Mouse (Mus musculus): ENCODE measurements around the gene Ptchd1. TPM values are rescaled to one million over a fixed set of nuclear protein-coding genes. Genes with fewer than 3 reads are reported as not detected.
A peak's percentile ranks its signal among the peaks of the same experiment; 100 is the strongest.

Ptchd1 gene
- 1.4 and 1.9 TPM in 2 replicates for polyA plus RNA-seq (2016; fragmentation: Nextera tagmentation; extraction: Ambion mirVana)

- Histone ChIP-seq H3K4me1 (no peaks in the 10 kb centered on the region), H3K4me3 (replicated peaks) (peak within 1 kb of the TSS; percentile 54), H3K27me3 (peaks cover 33% of the 10 kb centered on the region), H3K27ac (no peak within 1 kb of the TSS), H3K9me3 (no peaks in the 10 kb centered on the region), H3K4me2 (peak within 1 kb of the TSS; percentile 81), H3K9ac (peak within 1 kb of the TSS; percentile 49), H3K36me3 (replicated peaks) (no peaks in the 10 kb centered on the region)
- 27% methylated on average over 29 of the region's 34 CpGs for WGBS
- ATAC-seq (ENCODE audit: low FRiP score): peak; percentile 78
Measured at GRCm38 (mm10) chrX:155623701-155624281, at the start of gene Ptchd1. Gene Ptchd1, minus strand, starts transcription at chrX:155623814.

GRCm38 (mm10) chrX:155657971-155658370, 34.4 kb upstream of the Ptchd1 start:
- no peaks in the 10 kb centered on the region for H3K36me3 ChIP-seq (replicated peaks)
- no peak overlapping the region for H3K27ac ChIP-seq
- 90% methylated on average over 1 of the region's 1 CpGs for WGBS
- H3K9me3 ChIP-seq: no peaks in the 10 kb centered on the region
- no peak overlapping the region for H3K4me3 ChIP-seq (replicated peaks)
- H3K4me1 ChIP-seq: no peaks in the 10 kb centered on the region
- no peak overlapping the region for H3K4me2 ChIP-seq
- ATAC-seq (ENCODE audit: low FRiP score): no peak
- H3K27me3 ChIP-seq: no peaks in the 10 kb centered on the region
- no peak overlapping the region for H3K9ac ChIP-seq

- Histone ChIP-seq H3K9me3 (no peaks in the 10 kb centered on the region), H3K4me3 (replicated peaks) (no peak overlapping the region), H3K4me2 (no peak overlapping the region), H3K27me3 (no peaks in the 10 kb centered on the region), H3K36me3 (replicated peaks) (no peaks in the 10 kb centered on the region), H3K27ac (no peak overlapping the region), H3K9ac (no peak overlapping the region), H3K4me1 (no peaks in the 10 kb centered on the region)
- WGBS: 89% methylated on average over 3 of the region's 3 CpGs
- ATAC-seq (ENCODE audit: low FRiP score): no peak
Measured at GRCm38 (mm10) chrX:155645975-155646374, 22.4 kb upstream of the Ptchd1 start.

- Histone ChIP-seq H3K27me3 (no peaks in the 10 kb centered on the region), H3K4me2 (no peak overlapping the region), H3K4me1 (no peaks in the 10 kb centered on the region), H3K9ac (no peak overlapping the region), H3K9me3 (no peaks in the 10 kb centered on the region), H3K27ac (no peak overlapping the region), H3K4me3 (replicated peaks) (no peak overlapping the region), H3K36me3 (replicated peaks) (no peaks in the 10 kb centered on the region)
- no peak for ATAC-seq (ENCODE audit: low FRiP score)
- 27% methylated on average over 1 of the region's 1 CpGs for WGBS
Measured at GRCm38 (mm10) chrX:155643975-155644374, 20.4 kb upstream of the Ptchd1 start.

- no peak for ATAC-seq (ENCODE audit: low FRiP score)
- H3K4me1 ChIP-seq: no peaks in the 10 kb centered on the region
- WGBS: 20% methylated on average over 13 of the region's 13 CpGs
- H3K4me2 ChIP-seq: peak overlapping the region; percentile 81
- H3K27me3 ChIP-seq: peaks cover 33% of the 10 kb centered on the region
- H3K9me3 ChIP-seq: no peaks in the 10 kb centered on the region
- no peak overlapping the region for H3K4me3 ChIP-seq (replicated peaks)
- H3K36me3 ChIP-seq (replicated peaks): no peaks in the 10 kb centered on the region
- H3K27ac ChIP-seq: no peak overlapping the region
- H3K9ac ChIP-seq: no peak overlapping the region
Measured at GRCm38 (mm10) chrX:155625671-155626196, 2.1 kb upstream of the Ptchd1 start.

GRCm38 (mm10) chrX:155624895-155625294, 1.3 kb upstream of the Ptchd1 start:
- peaks cover 33% of the 10 kb centered on the region for H3K27me3 ChIP-seq
- H3K27ac ChIP-seq: no peak overlapping the region
- ATAC-seq (ENCODE audit: low FRiP score): 0 out of 2 replicates have a peak, but pooled peaks have one; percentile 2
- H3K4me3 ChIP-seq (replicated peaks): peak overlapping the region; percentile 54
- no peaks in the 10 kb centered on the region for H3K4me1 ChIP-seq
- H3K9ac ChIP-seq: no peak overlapping the region
- no peaks in the 10 kb centered on the region for H3K9me3 ChIP-seq
- 11% methylated on average over 15 of the region's 15 CpGs for WGBS
- no peaks in the 10 kb centered on the region for H3K36me3 ChIP-seq (replicated peaks)
- peak overlapping the region; percentile 81 for H3K4me2 ChIP-seq

- H3K4me2 ChIP-seq: peak within 1 kb of the TSS; percentile 81
- peak within 1 kb of the TSS; percentile 54 for H3K4me3 ChIP-seq (replicated peaks)
- no peak within 1 kb of the TSS for H3K27ac ChIP-seq
- WGBS: 16% methylated on average over 19 of the region's 19 CpGs
- no peaks in the 10 kb centered on the region for H3K4me1 ChIP-seq
- peaks cover 33% of the 10 kb centered on the region for H3K27me3 ChIP-seq
- H3K9ac ChIP-seq: peak within 1 kb of the TSS; percentile 49; the same call in 1 of the 2 replicates
- peak; percentile 39 for ATAC-seq (ENCODE audit: low FRiP score)
- no peaks in the 10 kb centered on the region for H3K9me3 ChIP-seq
- no peaks in the 10 kb centered on the region for H3K36me3 ChIP-seq (replicated peaks)
Measured at GRCm38 (mm10) chrX:155624341-155624841, 777 bp upstream of the Ptchd1 start, which contains the start of gene Gm15155. Gene Gm15155, plus strand, starts transcription at chrX:155624741.

GRCm38 (mm10) chrX:155622961-155623599, 534 bp downstream of the Ptchd1 start:
- Histone ChIP-seq H3K9ac (peak overlapping the region; percentile 49), H3K4me1 (no peaks in the 10 kb centered on the region), H3K27me3 (peaks cover 33% of the 10 kb centered on the region), H3K36me3 (replicated peaks) (no peaks in the 10 kb centered on the region), H3K4me2 (peak overlapping the region; percentile 81), H3K27ac (no peak overlapping the region), H3K4me3 (replicated peaks) (peak overlapping the region; percentile 54), H3K9me3 (no peaks in the 10 kb centered on the region)
- ATAC-seq (ENCODE audit: low FRiP score): peak; percentile 68
- 24% methylated on average over 22 of the region's 69 CpGs for WGBS

GRCm38 (mm10) chrX:155622527-155622926, 1.1 kb downstream of the Ptchd1 start:
- peaks cover 33% of the 10 kb centered on the region for H3K27me3 ChIP-seq
- ATAC-seq (ENCODE audit: low FRiP score): 0 out of 2 replicates have a peak, but pooled peaks have one; percentile 9
- 26% methylated on average over 24 of the region's 24 CpGs for WGBS

GRCm38 (mm10) chrX:155601196-155601595, 22.4 kb downstream of the Ptchd1 start:
- H3K4me3 ChIP-seq (replicated peaks): no peak overlapping the region
- no peaks in the 10 kb centered on the region for H3K36me3 ChIP-seq (replicated peaks)
- no peaks in the 10 kb centered on the region for H3K9me3 ChIP-seq
- no peak overlapping the region for H3K9ac ChIP-seq
- H3K27me3 ChIP-seq: no peaks in the 10 kb centered on the region
- no peak overlapping the region for H3K27ac ChIP-seq
- ATAC-seq (ENCODE audit: low FRiP score): no peak
- 82% methylated on average over 2 of the region's 2 CpGs for WGBS
- no peak overlapping the region for H3K4me2 ChIP-seq
- H3K4me1 ChIP-seq: no peaks in the 10 kb centered on the region

More at GRCm38 (mm10) chrX:155622527-155622926, 1.1 kb downstream of the Ptchd1 start:
- peak overlapping the region; percentile 36; the same call in 1 of the 2 replicates for H3K9ac ChIP-seq
- peak overlapping the region; percentile 81 for H3K4me2 ChIP-seq
- H3K36me3 ChIP-seq (replicated peaks): no peaks in the 10 kb centered on the region
- no peak overlapping the region for H3K27ac ChIP-seq
- H3K4me3 ChIP-seq (replicated peaks): peak overlapping the region; percentile 54
- no peaks in the 10 kb centered on the region for H3K4me1 ChIP-seq
- H3K9me3 ChIP-seq: no peaks in the 10 kb centered on the region

- H3K4me2 ChIP-seq: no peak overlapping the region
- no peak overlapping the region for H3K9ac ChIP-seq
- no peaks in the 10 kb centered on the region for H3K27me3 ChIP-seq
- no peak overlapping the region for H3K4me3 ChIP-seq (replicated peaks)
- no peak for ATAC-seq (ENCODE audit: low FRiP score)
- no peaks in the 10 kb centered on the region for H3K36me3 ChIP-seq (replicated peaks)
- H3K9me3 ChIP-seq: no peaks in the 10 kb centered on the region
- no peaks in the 10 kb centered on the region for H3K4me1 ChIP-seq
- no peak overlapping the region for H3K27ac ChIP-seq
Measured at GRCm38 (mm10) chrX:155596390-155596789, 27.2 kb downstream of the Ptchd1 start.

GRCm38 (mm10) chrX:155594685-155595084, 28.9 kb downstream of the Ptchd1 start:
- Histone ChIP-seq H3K4me2 (no peak overlapping the region), H3K27ac (no peak overlapping the region), H3K36me3 (replicated peaks) (no peaks in the 10 kb centered on the region), H3K9ac (no peak overlapping the region), H3K27me3 (no peaks in the 10 kb centered on the region), H3K9me3 (no peaks in the 10 kb centered on the region), H3K4me1 (no peaks in the 10 kb centered on the region), H3K4me3 (replicated peaks) (no peak overlapping the region)
- ATAC-seq (ENCODE audit: low FRiP score): no peak
- 24% methylated on average over 1 of the region's 1 CpGs for WGBS

Measured in forebrain, embryonic 12.5 days (tissue).